Mouse (Mus musculus) neural tube, embryonic 13.5 days (tissue): ENCODE measurements around the gene Uso1. TPM values are rescaled to one million over a fixed set of nuclear protein-coding genes. Genes with fewer than 3 reads are reported as not detected.

Experiments used
- ATAC-seq: fragments of 200-750 bp; cut with Nextera tagmentation; 2 replicates; pipeline ENCODE4 v1.8.0; 2017; ENCODE audit warnings: low read depth, mild to moderate bottlenecking, moderate TSS enrichment, moderate library complexity
- H3K27ac ChIP-seq: fragments of 300-500 bp; sonication (generic); replicated peaks from 2 replicates; pipeline ENCODE4 v1.5.1; 2015; ENCODE audit warnings: moderate library complexity, mild to moderate bottlenecking, inconsistent platforms
- H3K27me3 ChIP-seq: fragments of 300-500 bp; sonication (generic); 2 replicates; pipeline ENCODE4 v1.6.1; 2015; ENCODE audit warnings: mild to moderate bottlenecking, inconsistent platforms
- H3K36me3 ChIP-seq: fragments of 300-500 bp; sonication (generic); 2 replicates; pipeline ENCODE4 v1.6.1; 2015; ENCODE audit warnings: mild to moderate bottlenecking, inconsistent platforms
- H3K4me1 ChIP-seq: fragments of 300-500 bp; sonication (generic); replicated peaks from 2 replicates; pipeline ENCODE4 v1.6.1; 2015; ENCODE audit warnings: inconsistent platforms
- H3K4me2 ChIP-seq: fragments of 300-500 bp; sonication (generic); 2 replicates; pipeline ENCODE4 v1.6.1; 2015; ENCODE audit warnings: inconsistent platforms, mild to moderate bottlenecking, moderate library complexity
- H3K4me3 ChIP-seq: fragments of 300-500 bp; sonication (generic); 2 replicates; pipeline ENCODE4 v1.5.1; 2015; ENCODE audit warnings: mild to moderate bottlenecking, inconsistent platforms
- H3K9ac ChIP-seq: fragments of 300-500 bp; sonication (generic); 2 replicates; pipeline ENCODE4 v1.6.1; 2015; ENCODE audit warnings: moderate library complexity, mild to moderate bottlenecking, inconsistent platforms
- H3K9me3 ChIP-seq: fragments of 300-500 bp; sonication (generic); 2 replicates; pipeline ENCODE4 v1.6.1; 2016; ENCODE audit warnings: inconsistent platforms
- WGBS: fragments of 180-500 bp; shearing (Covaris S2); methylation state at CpG from one replicate; pipeline ENCODE4 v1.1.7; 2015; 5-methylcytosine and 5-hydroxymethylcytosine counted together
- polyA plus RNA-seq: library from polyadenylated mRNA; unstranded; fragments of >200 nt; fragmentation: Nextera tagmentation; extraction: Ambion mirVana; gene quantifications from 2 replicates; pipeline ENCODE4 v1.2.1, GENCODE M21; 2015

The Uso1 gene
- polyA plus RNA-seq, 1 experiment from 2014 or later: 45.7 TPM

DNA sequence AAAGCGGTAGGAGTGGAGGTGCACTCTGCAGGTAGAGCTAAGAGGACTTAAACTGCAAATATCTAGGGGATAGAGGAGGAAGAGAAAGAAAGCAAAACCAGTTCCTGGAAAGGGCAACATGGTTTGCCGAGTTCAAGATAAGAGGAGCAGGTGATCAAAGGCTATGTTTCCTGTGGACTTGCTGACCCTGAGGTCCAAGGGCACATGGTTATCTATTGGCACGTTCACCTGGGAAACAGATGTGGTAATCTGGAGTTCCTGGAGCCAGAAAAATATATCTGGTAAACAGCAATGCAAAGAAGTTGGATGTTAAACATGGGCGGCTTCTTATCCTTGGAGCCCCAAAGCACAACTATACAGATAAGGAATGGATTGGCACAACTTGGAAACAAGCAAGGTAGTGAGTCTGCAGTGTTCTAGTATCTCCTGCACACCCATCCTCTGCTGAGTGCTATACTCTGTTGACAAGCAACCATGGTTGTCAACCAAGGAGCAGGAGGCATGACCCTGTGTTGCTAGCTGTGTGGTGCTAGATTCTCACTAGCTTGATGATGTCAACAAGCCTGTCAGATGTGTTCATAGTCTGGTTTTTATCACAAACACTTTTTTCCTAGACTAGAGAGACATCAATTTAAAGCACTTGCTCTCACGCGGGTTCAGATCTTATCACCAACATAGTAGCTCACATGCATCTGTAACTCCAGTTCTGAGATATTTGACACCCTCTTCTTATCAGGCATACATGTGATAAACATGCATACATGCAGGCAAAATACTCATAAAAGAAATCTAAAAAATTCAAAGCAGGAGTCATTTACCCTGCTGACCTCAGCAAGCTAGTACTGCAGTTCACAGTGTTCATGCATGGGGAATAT lies 66.7 kb downstream of the Uso1 start:
- H3K4me3 ChIP-seq: no peak overlapping the region
- H3K27me3 ChIP-seq: no peaks in the 10 kb centered on the region
- no peak overlapping the region for H3K27ac ChIP-seq
- H3K36me3 ChIP-seq: peaks cover 66% of the 10 kb centered on the region
- no peak for ATAC-seq
- H3K4me2 ChIP-seq: no peak overlapping the region
- 96% methylated on average over 6 of the region's 6 CpGs for WGBS
- no peaks in the 10 kb centered on the region for H3K4me1 ChIP-seq
- H3K9me3 ChIP-seq: no peaks in the 10 kb centered on the region
- H3K9ac ChIP-seq: no peak overlapping the region

DNA sequence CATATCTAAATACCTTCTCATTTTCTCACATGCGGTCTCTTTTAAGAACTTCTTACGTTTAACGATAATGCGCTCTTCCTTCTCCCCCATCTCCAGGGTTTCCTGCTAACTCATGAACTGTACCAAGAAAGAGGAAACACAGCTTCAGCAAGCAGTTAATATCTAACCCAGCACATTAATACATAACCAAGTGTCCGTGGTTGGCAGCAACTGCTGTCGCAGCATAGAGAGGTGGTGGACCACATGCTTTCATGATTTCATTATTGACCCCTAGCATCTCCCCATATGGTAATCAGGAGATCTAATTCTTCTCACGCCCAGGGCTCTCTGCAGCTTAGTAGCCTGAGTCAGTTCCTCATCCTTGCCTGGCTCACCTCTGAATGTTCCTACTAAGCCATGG lies 67.4 kb downstream of the Uso1 start:
- H3K27ac ChIP-seq: no peak overlapping the region
- H3K4me3 ChIP-seq: no peak overlapping the region
- H3K9me3 ChIP-seq: no peaks in the 10 kb centered on the region
- 89% methylated on average over 7 of the region's 7 CpGs for WGBS
- no peak overlapping the region for H3K9ac ChIP-seq
- H3K4me1 ChIP-seq: no peaks in the 10 kb centered on the region
- no peak overlapping the region for H3K4me2 ChIP-seq
- no peak for ATAC-seq
- peaks cover 58% of the 10 kb centered on the region for H3K36me3 ChIP-seq
- no peaks in the 10 kb centered on the region for H3K27me3 ChIP-seq

DNA sequence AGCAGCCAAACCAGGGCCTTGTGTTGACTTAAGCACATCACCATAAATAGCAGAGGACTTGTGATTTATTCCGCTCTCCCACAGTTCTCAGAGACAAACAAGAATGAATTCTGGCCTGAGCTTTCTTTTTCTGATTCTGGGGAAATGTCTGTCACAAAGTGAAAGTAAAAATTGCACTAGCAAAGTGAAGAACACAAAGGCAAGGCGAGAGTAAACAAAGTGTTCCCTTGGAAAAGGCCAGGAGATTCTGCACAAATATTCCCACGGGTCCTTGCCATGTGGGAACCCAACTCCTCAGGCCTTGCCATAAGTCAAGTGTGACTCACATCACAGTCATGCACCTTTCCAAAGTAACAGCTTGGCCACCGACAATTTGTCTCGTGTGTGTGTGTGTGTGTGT lies 68.0 kb downstream of the Uso1 start:
- Histone ChIP-seq H3K4me1 (no peaks in the 10 kb centered on the region), H3K4me3 (no peak overlapping the region), H3K4me2 (no peak overlapping the region), H3K27ac (no peak overlapping the region), H3K9me3 (no peaks in the 10 kb centered on the region), H3K27me3 (no peaks in the 10 kb centered on the region), H3K9ac (no peak overlapping the region), H3K36me3 (peaks cover 54% of the 10 kb centered on the region)
- WGBS: 98% methylated on average over 5 of the region's 5 CpGs
- no peak for ATAC-seq

DNA sequence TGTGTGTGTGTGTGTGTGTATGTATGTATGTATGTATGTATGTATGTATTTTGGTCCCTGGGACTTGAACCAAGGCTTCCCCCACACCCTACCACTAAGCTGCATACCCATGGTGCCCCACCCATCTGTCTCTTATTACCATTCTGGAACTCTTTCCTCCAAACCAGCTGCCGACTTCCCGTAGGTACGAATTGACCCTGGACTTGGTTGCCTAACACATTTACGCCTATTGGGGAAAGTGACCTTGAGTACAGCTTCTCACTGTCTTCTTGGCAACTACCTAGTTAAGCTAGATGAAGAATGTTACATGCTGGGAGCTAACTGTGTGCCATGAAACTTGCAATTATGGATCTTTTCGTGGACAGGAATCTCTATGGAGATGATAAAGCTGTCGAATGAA lies 68.4 kb downstream of the Uso1 start:
- H3K27me3 ChIP-seq: no peaks in the 10 kb centered on the region
- no peak overlapping the region for H3K4me3 ChIP-seq
- ATAC-seq: no peak
- no peaks in the 10 kb centered on the region for H3K4me1 ChIP-seq
- no peak overlapping the region for H3K4me2 ChIP-seq
- WGBS: 94% methylated on average over 6 of the region's 6 CpGs
- H3K36me3 ChIP-seq: peaks cover 49% of the 10 kb centered on the region
- H3K27ac ChIP-seq: no peak overlapping the region
- H3K9ac ChIP-seq: no peak overlapping the region
- H3K9me3 ChIP-seq: no peaks in the 10 kb centered on the region

DNA sequence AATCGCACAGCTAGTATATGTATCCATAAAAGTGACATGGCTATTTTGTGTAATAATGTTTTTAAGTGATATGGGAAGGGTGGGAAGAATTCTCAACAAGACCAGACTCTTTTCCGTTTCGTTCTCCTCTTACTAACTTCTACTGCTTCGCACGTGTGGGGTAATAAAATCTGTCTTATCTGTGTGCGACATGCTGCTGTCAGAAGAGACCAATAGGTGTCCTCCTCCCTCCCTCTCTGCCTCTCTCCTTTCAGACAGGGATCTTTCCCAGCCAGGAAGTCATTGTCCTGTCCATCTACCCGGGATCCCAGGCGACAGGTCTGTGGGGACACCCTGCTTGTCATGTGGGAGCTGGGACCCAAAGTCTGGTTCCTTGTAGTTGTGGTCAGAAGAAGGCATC lies 72.5 kb downstream of the Uso1 start:
- 75% methylated on average over 8 of the region's 8 CpGs for WGBS
- H3K27ac ChIP-seq: no peak overlapping the region
- H3K4me3 ChIP-seq: no peak overlapping the region
- H3K36me3 ChIP-seq: peaks cover 12% of the 10 kb centered on the region
- no peak overlapping the region for H3K4me2 ChIP-seq
- no peak overlapping the region for H3K9ac ChIP-seq
- no peak for ATAC-seq
- H3K4me1 ChIP-seq: no peaks in the 10 kb centered on the region
- H3K27me3 ChIP-seq: no peaks in the 10 kb centered on the region
- no peaks in the 10 kb centered on the region for H3K9me3 ChIP-seq

DNA sequence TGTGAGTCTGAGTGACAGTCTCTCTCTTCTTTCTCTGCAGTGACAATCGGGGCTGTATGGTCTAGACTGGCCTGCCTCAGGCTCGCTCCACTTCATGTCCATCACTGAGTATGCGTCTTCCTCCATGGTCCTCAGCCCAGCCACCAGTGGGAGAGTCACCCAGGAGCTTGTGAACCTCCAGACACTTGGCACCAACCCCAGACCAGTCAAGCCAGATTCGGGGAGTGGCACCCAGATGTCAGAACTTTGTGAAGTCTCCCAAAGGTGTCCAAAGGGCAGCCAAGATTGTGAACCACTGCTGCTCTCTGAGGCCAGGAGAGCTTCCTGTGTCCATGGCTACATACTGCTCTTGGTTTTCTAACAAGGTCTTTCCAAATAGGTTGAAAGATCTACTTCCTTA lies 74.5 kb downstream of the Uso1 start:
- Histone ChIP-seq H3K4me2 (no peak overlapping the region), H3K27me3 (no peaks in the 10 kb centered on the region), H3K9me3 (no peaks in the 10 kb centered on the region), H3K4me1 (no peaks in the 10 kb centered on the region), H3K9ac (no peak overlapping the region), H3K4me3 (no peak overlapping the region), H3K27ac (no peak overlapping the region), H3K36me3 (no peaks in the 10 kb centered on the region)
- WGBS: 96% methylated on average over 4 of the region's 4 CpGs
- no peak for ATAC-seq

DNA sequence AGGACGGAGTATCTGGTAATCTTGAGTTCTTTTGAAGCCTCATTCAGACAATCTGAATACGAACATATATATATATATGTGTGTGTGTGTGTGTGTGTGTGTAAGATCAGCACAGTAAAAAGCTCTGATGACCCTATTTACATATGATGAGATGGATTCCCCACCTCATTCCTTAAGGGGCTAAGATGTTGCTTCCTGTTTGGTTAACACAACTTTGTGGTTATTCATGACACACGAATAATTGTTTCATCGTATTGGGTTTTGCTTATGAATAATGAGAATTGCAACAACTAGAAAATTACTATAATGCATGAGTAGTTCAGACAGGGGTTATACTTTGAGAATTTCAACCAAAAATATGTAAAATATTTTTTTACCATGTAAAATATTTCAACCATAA lies 77.6 kb downstream of the Uso1 start, which contains the start of gene U90926:
U90926 (minus strand) TSS at position 101 of the 400 bp plus-strand sequence.
- 94% methylated on average over 4 of the region's 4 CpGs for WGBS
- no peak within 1 kb of the TSS for H3K27ac ChIP-seq

DNA sequence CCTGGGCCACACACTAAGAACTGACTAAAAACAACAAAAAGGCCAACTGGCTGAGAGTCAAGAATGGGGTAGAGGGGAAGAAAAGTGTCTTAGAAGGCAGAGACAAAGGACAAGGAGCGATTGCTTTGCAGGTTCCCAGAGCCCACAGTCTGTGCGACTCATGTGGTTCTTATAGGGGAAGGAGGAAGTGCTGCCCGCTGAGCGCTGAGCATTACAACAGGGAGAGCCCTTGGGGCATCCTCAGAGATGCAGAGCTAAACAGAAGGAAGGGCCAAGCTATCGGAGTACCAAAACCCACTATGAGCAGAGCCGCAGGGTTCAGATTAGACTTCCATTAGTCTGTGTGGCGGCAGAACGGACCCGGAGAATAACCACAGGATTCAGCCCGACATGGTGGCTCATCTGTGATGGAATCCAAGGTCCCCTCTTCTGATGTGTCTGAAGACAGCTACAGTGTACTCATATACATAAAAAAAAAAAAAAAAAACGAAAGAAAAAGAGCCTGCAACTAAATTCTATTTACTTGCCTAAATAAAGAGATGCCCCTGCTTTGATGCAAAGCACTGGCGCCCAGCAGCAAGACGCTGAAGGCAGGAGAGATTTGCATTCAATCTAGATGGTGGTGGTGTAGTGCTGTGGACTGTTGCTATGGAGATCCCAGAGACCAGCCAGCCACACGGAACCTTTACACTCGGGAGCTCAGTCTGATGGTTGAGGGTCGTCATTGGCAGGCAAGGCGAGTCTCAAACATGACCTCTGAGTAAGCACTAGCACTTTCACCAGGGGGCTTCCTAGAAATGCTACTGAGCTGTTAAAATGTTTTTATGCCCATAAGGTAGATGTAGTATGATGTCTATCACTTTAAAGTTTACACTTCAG lies 81.4 kb downstream of the Uso1 start:
- H3K9me3 ChIP-seq: no peaks in the 10 kb centered on the region
- no peak overlapping the region for H3K9ac ChIP-seq
- H3K27me3 ChIP-seq: no peaks in the 10 kb centered on the region
- H3K4me2 ChIP-seq: no peak overlapping the region
- H3K4me3 ChIP-seq: no peak overlapping the region
- WGBS: 43% methylated on average over 17 of the region's 17 CpGs
- peaks cover 9% of the 10 kb centered on the region; the same call in 1 of the 2 replicates for H3K4me1 ChIP-seq
- H3K36me3 ChIP-seq: no peaks in the 10 kb centered on the region
- ATAC-seq: peak; percentile 86
- no peak overlapping the region; the same call in 1 of the 2 replicates for H3K27ac ChIP-seq

More for the DNA sequence above, 77.6 kb downstream of the Uso1 start, which contains the start of gene U90926:
- Histone ChIP-seq H3K4me2 (no peak within 1 kb of the TSS), H3K9me3 (no peaks in the 10 kb centered on the region), H3K36me3 (no peaks in the 10 kb centered on the region), H3K9ac (no peak within 1 kb of the TSS), H3K27me3 (no peaks in the 10 kb centered on the region), H3K4me1 (peaks cover 9% of the 10 kb centered on the region; the same call in 1 of the 2 replicates), H3K4me3 (no peak within 1 kb of the TSS)
- ATAC-seq: no peak

DNA sequence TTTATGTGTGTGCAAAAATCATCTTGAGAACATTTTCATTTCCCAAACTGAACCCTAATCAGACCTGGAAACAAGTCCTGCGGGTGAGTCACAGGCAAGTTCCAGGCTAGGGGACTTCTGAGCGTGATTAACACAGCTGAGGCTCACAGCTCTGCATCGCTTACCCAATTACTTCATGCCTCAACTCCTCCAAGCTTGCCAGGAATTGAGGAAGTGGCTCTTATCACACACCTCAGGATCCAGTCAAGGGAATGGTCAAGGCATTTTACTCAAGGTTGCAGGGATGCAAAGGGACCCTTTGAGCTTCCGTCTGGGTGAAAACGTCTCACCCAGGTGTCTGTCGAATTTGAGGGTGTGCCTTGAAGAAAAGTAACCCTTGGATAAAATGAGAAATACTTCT lies 82.1 kb downstream of the Uso1 start:
- H3K4me2 ChIP-seq: no peak overlapping the region
- ATAC-seq: no peak
- H3K4me1 ChIP-seq: peaks cover 9% of the 10 kb centered on the region; the same call in 1 of the 2 replicates
- H3K9me3 ChIP-seq: no peaks in the 10 kb centered on the region
- no peaks in the 10 kb centered on the region for H3K27me3 ChIP-seq
- WGBS: 76% methylated on average over 6 of the region's 6 CpGs
- no peaks in the 10 kb centered on the region for H3K36me3 ChIP-seq
- H3K4me3 ChIP-seq: no peak overlapping the region
- H3K27ac ChIP-seq: no peak overlapping the region
- H3K9ac ChIP-seq: no peak overlapping the region

DNA sequence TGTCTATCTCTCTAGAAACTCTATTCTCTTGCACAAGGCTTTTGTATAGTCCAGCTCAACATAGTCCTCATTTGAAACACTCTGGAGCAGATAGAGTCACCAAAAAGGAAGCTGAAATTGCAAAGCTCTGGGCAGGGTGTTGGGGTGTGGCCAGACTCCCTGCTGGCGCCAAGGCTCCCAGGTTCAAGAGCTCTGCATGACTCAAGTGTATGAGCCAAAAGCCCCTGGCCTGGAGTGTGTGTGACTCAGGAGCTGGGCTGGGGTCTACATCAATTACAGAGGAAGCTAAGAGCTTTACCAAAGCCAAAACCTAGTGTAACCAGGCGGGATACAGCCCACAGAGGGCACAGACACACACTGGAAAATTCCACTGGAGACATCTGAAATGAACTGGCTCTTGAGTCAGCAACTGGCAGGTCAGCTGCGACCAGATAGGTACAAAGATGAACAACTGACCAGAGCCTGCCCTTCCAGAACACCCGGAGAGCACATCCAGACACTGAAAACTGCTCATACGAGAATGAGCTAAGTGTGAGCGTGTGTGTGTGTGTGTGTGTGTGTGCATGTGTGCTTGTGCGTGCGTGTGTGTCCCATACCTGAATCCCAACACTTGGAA lies 82.7 kb downstream of the Uso1 start:
- H3K27me3 ChIP-seq: no peaks in the 10 kb centered on the region
- no peak for ATAC-seq
- no peak overlapping the region for H3K27ac ChIP-seq
- H3K4me2 ChIP-seq: no peak overlapping the region
- H3K4me1 ChIP-seq: peaks cover 9% of the 10 kb centered on the region; the same call in 1 of the 2 replicates
- no peaks in the 10 kb centered on the region for H3K9me3 ChIP-seq
- H3K4me3 ChIP-seq: no peak overlapping the region
- 91% methylated on average over 8 of the region's 8 CpGs for WGBS
- no peaks in the 10 kb centered on the region for H3K36me3 ChIP-seq
- no peak overlapping the region for H3K9ac ChIP-seq

DNA sequence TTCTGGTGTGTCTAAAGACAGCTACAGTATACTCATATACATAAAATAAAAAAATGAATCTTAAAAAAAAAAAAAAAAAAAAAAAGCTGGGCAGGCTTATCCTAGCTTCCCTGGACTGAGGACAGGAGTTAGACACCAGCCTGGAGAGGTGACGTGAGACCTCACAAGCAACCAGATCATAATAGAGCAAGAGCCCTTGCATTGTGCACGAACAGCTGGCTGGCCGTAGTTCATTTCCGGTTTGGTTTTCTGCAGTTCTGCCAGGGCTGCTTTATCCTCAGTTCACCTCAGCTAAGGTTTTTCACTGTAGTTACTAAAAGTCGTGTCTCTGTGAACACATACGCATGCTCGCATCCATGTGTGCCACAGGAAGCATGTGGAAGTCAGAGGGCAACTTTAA lies 90.0 kb downstream of the Uso1 start:
- Histone ChIP-seq H3K4me3 (no peak overlapping the region), H3K36me3 (no peaks in the 10 kb centered on the region), H3K9ac (no peak overlapping the region), H3K4me2 (no peak overlapping the region), H3K9me3 (no peaks in the 10 kb centered on the region), H3K27me3 (no peaks in the 10 kb centered on the region), H3K4me1 (no peaks in the 10 kb centered on the region), H3K27ac (no peak overlapping the region)
- 94% methylated on average over 7 of the region's 7 CpGs for WGBS
- ATAC-seq: no peak

DNA sequence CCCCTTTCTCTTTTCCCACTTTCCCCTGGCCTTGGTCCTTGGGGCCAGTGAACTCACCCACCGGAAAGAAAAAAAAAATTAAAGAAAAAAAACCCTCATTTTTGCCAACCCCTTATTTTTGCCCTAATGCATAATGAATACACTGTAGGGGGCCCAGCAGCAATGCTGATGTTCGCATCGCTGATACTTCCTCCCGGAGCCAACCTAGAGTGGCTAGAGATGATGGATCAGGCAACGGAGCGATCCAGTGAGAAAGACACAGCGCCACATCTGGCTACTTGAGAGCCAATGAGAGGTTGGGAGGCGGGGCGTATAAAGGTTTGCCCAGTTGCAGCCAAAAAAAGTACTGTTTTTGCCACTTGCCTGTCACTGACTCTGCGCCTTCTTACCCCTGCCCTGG lies 91.0 kb downstream of the Uso1 start:
- Histone ChIP-seq H3K4me1 (no peaks in the 10 kb centered on the region), H3K9ac (no peak overlapping the region), H3K27ac (no peak overlapping the region), H3K36me3 (no peaks in the 10 kb centered on the region), H3K27me3 (no peaks in the 10 kb centered on the region), H3K4me2 (no peak overlapping the region), H3K4me3 (no peak overlapping the region), H3K9me3 (no peaks in the 10 kb centered on the region)
- ATAC-seq: no peak
- 48% methylated on average over 10 of the region's 10 CpGs for WGBS
